Mouse (Mus musculus) naive thymus-derived CD4-positive, alpha-beta T cell, adult 2 months (primary cell): ENCODE results near the gene Gm20388.
"Not testable (repeated sequence)": the region's sequence is repeated elsewhere in the genome, so short reads cannot be mapped to it uniquely, and the experiment has no call there.

Source experiments
- DNase-seq: peaks from one replicate; pipeline ENCODE4 v3.0.0-alpha.2; 2011; ENCODE audit warnings: low read depth

The Gm20388 gene

DNA sequence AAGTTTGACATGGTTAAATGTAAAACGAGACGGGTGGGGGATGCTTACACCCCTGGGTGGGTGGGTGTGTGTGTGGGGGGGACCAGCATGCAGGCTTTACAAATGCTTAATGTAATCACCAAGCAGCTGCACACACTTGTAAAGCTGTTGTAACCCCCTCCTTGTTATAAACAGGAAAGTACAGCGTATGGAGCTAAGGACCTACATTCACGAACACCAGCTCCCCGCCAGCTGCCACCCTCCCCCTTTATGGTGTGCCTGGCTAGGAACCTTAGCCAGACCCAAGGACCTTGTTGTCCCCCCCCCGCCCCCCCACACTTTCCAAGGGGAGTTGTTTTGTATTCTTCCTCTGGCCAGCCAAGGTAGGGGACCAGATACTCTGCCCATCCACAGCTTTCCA lies 1216.1 kb downstream of the Gm20388 start:
- DNase-seq = no peak

GRCm38 (mm10) chr8:121127291-121127701 lies 1216.7 kb downstream of the Gm20388 start:
- DNase-seq = no peak

DNA sequence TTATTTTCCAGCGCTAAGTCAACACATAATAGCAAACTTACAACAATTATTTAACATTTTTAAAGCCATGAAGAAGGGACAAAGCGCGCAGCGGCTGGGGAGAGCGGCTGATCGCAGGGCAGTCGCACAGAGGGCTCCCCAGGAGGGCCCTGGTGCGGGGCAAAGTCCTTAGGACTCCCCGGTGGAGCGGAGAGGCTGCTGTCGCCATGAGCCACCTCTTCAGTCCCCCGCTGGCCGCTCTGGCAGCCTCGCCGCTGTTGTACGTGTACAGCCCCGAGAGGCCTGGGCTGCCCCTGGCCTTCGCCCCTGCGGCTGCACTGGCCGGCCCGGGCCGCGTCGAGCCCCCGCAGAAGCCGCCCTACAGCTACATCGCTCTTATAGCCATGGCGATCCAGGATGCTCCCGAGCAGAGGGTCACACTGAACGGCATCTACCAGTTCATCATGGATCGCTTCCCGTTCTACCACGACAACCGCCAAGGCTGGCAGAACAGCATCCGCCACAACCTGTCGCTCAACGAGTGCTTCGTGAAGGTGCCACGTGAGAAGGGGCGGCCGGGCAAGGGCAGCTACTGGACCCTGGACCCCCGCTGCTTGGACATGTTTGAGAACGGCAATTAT lies 1217.2 kb downstream of the Gm20388 start, which contains the start of gene Foxl1:
Foxl1 (plus strand) TSS at position 185 of the 620 bp plus-strand sequence.
- no peak for DNase-seq

DNA sequence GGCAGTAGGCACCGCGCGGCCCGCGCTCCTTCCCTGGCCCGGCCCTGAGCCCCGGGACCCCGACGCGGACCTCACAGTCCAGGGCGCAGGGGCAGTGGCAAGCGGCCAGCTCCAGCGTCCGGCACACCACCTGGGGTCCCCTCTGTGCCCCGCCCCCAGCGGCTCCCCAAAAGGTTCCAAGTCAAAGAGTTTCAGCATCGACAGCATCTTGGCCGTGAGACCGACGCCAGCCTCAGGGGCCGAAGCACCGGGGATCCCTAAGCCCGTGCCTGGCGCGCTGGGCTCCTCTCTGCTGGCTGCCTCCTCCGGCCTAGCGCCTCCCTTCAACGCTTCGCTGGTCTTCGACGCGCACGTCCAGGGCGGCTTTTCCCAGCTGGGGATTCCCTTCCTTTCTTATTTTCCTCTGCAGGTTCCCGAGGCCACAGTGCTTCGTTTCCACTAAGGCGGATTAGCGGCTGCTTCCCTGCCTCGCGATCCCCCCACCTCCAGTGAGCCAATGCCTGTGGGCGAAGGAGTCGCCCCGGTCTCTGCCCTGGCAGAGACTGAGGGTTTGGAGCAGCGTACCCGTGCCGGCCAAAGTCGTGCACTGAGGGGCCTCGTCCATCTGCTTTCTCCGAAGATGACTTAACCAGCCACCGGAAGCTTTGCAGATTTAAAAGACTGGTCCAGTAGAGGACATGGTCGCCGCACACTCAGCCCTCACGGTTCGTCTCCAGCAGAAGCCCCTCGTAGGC lies 1218.1 kb downstream of the Gm20388 start:
- DNase-seq = no peak

DNA sequence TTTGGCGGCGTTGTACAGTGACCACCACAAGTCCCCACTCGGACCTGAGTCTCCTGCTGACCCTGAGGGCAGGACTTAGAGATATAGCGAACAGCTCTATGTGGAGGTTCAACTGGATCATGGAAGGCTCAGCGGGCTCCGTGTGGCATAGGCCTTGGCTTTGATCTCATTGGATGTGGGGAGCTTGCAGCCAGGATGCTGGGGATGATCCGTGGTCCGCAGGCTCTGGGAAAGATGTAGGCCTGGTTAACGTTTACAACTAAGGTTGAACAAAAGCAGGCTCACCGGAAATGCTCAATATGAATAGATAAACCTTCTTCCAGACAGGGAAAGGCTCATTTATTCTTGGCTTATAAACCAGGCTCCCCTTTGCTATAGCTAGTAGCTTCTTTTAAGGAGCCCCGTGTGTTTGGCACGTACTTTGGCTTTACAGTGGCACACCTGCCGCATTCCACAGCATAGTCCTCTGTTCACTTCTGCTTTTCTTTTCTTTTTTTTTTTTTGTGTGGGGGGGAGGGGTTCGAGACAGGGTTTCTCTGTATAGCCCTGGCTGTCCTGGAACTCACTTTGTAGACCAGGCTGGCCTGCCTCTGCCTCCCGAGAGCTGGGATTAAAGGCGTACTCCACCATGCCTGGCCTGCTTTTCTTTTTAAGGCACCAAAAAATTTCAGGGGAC lies 1218.8 kb downstream of the Gm20388 start:
- no peak for DNase-seq

DNA sequence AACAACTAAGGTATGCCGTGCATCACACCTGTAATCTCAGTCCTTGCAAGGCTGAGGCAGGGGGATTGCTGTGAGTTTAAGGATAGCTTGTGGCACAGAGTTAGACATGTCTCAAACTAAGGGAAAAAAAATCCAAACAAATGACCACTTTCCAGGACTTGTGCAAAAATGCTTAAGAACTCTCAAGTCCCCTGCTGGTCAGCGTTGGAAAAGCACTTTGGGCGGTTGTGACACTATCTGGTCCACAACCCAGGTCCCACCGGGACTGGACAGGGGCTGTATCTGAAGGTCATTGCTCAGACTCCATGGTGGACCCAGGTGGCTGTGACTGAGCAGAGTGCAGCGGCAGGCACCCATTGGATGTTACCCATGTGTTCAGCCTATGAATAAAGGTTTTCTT lies 1219.9 kb downstream of the Gm20388 start:
- peak; percentile 35 for DNase-seq

DNA sequence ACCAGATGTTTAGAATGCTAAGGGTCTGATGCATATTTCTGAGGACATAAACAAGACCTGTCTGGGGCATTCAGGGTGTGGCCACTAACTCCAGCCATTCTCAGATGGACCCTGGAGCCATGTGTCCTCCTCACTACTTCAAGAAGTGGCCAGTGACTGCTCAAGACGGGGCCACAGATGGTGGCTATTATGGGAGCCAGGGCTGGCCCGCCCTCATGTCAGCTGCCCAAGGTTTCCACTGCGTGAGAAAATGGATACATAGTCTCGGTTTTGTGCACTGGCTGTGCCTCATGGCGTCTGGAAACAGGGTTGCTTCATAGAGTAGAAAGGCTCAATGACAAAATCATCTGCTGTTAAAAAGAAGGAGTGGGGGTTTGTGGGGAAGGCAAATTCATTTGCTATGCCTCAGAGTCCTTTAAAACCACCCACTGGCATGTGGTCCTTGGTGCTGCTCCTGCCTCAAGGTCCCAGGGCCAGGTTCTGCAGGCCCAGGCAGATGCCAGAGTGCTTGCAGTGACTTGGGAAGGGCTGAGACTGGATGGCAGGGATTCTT lies 1222.4 kb downstream of the Gm20388 start:
- DNase-seq = no peak

GRCm38 (mm10) chr8:121134102-121134501 lies 1223.5 kb downstream of the Gm20388 start:
- DNase-seq = no peak

GRCm38 (mm10) chr8:121134512-121134911 lies 1223.9 kb downstream of the Gm20388 start:
- no peak for DNase-seq

DNA sequence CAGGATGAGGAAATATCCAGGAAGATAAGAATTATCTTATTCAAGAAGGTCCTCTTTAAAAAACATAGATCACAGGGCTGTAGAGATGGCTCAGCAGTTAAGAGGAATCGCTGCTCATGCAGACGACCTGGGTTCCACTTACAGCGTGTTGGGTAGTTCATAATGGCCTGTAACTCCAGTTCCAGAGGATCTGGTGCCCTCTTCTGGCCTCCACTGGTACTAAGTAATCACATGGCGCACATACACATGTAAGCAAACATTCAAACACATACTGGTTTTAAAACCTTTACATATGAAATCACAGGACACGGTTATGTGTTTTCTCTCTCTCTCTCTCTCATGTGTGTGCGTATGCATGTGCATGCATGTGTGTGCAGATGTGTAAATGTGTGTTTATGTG lies 1226.2 kb downstream of the Gm20388 start:
- no peak for DNase-seq

- not testable (repeated sequence) for DNase-seq
These were observed 1235.0 kb downstream of the Gm20388 start for GRCm38 (mm10) chr8:121145457-121146134.

DNA sequence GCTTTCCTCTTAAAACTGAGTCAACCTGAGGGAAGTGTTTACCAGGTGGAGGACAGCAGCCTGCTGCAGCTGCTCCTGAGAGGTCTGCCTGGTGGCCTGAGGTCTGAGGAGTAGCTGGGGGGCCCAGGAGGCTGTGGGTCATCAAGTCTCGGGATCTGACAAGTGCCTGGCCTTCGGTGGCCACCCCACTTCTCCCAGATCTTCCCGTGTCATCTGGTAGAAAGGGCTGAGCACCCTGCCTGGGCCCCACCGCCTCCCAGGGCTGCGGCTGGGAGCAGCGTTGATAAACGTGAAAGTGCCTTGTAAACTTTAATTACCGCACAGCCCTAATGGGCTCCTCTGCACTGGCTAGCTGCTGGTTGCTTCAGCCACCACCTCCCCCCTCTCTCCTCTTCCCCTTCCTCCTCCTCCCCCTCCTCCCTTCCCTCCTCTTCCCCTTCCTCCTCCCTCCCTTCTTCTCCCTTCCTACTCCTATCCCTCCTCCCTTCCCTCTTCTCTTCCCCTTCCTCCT lies 1238.0 kb downstream of the Gm20388 start:
- DNase-seq = no peak

DNA sequence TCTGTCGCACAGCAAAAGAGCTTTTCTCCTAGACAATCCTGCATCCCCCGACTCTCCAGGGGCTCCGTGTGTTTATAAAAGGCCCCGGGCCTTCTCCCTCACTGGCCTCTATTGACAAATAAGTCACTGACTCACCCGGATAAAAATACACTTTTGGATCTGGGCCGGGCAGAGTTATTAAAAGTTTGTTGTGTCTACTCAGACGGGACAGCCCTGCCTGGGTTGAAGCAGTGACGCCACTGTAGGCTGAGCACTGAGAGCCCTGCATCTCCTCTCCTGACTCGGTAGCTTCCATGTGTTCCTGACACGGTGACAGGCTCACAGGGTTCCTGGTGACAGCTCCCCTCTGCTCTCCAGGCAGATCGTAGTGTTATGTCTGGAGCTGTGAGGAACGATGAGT lies 1241.8 kb downstream of the Gm20388 start:
- DNase-seq = no peak

GRCm38 (mm10) chr8:121156990-121157491 lies 1246.4 kb downstream of the Gm20388 start:
- no peak for DNase-seq

GRCm38 (mm10) chr8:121158812-121159211 lies 1248.2 kb downstream of the Gm20388 start:
- DNase-seq = no peak

GRCm38 (mm10) chr8:121161437-121161836 lies 1250.8 kb downstream of the Gm20388 start:
- DNase-seq = no peak

DNA sequence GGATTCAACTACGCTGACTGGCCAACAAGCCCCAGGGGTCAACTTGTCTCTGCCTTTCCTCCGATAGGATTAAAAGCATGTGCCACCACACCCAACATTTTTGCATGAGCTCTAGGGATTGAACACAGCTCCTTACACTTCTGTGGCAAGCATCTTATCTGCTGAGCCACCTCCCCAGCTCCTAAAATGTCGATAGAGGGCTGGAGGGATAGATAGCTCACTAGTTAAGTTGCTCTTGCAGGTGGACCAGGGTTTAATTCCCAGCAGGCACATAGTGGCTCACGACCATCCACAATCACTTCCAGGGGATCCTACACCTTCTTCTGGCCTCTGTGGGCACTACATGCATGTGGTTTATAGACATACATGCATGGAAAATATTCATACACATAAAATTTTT lies 1251.8 kb downstream of the Gm20388 start:
- DNase-seq = no peak

DNA sequence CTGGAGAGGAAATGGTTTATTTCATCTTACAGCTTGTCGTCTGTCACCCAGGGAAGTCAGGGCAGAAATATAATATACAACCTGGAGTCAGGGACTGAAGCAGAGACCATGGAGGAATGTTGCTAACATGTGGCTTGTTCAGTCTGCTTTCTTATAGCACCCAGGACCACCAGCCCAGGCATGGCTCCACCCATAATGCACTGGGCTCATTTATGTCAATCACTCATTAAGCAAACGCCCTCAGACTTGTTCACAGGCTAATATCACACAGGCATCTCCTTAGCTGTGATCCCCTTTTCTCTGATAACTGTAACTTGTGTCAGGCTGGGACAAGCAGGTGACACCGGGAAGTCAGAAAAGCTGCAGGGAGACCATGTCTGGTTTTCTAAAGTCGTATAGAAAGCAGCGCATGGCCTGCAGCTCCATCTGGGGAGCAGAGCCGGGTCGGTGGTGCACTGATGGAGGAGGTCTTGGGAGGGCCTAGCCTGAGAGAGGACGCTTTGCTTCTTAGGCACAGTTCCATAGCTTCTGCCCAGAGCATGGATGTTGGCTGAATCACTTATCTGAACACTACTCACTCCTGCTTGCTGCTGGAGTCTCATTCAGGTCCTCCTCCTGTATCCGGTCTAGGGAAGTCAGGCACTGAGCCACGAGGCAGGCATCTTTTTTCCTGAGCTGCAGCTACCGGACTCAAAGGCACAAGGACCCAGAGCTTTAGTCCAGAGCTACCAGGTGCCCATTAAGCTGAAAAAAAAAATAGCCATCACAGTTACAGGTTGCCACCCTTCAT lies 1252.5 kb downstream of the Gm20388 start:
- DNase-seq = no peak

DNA sequence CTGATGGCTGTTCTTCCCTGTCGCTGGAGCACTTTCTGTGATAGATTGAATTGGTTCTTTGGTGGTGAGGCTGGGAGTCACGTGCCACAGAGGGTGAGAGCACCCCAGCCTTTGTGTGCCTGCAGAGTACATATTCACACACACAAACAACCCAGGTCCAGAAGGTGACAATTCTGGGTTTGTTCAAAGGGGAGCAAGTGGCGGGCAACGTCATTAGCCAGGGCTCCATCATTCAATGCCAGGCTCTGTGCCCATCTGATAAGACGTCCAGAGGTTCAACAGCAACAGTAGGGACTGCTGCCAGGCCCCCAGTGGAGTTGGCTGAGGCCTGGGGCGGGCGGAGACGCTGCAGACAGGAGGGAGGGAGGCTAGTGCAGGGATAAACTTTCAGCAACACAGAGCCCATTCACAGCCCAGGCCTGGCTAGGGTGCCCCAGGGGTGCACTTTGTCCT lies 1253.4 kb downstream of the Gm20388 start:
- no peak for DNase-seq

GRCm38 (mm10) chr8:121168033-121168432 lies 1257.4 kb downstream of the Gm20388 start:
- no peak for DNase-seq

DNA sequence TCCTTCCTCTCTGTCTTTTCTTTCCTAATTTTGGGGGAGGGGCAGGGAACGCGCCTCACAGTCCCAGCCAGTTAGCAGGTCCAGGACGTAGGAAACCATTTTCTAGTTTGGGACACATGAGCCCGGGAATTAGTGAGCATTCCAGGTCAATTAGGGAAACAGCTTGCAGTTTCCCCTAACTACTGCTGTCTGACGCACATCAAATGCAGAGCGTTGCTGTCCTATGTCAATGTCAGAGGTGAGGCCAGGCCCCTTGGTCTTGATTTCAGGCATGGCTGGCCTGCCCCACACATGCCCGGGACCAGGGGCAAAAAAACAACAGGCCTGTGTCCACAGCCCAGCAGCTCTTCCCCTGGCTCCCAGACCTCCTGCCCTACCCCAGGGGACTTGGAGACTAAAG lies 1259.5 kb downstream of the Gm20388 start:
- no peak for DNase-seq
